Mouse (Mus musculus): Measurements from ENCODE around the gene Uhrf1bp1. TPM values are rescaled to one million over a fixed set of nuclear protein-coding genes. Genes with fewer than 3 reads are reported as not detected.

Uhrf1bp1 gene
- total and polyA plus RNA-seq, 3 experiments: 23.1 to 43.6 TPM; not detected in 1

- TF ChIP-seq USF2 (IDR thresholded peaks at IDR 0.05; ENCODE audit: borderline replicate concordance in 1 of 2, insufficient read depth in 1 of 2, low read depth in 1 of 2, low read length in 2 of 2) (no peak), ZNF384 (IDR thresholded peaks at IDR 0.05; ENCODE audit: low read depth, low read length) (no peak; the same call in 1 of the 2 replicates), KAT2A (conservative IDR thresholded peaks at IDR 0.05; ENCODE audit: low read depth, low read length) (peak; percentile 96), MXI1 (IDR thresholded peaks at IDR 0.05; ENCODE audit: low read depth, low read length) (peak; percentile 95), GABPA (IDR thresholded peaks at IDR 0.05; ENCODE audit: low read depth, low read length) (peak; percentile 72; the same call in 1 of the 2 replicates), RAD21 (IDR thresholded peaks at IDR 0.05; ENCODE audit: low read depth, low read length) (no peak), TBP (IDR thresholded peaks at IDR 0.05; ENCODE audit: low read depth, low read length) (peak; percentile 70), NELFE (IDR thresholded peaks at IDR 0.05; ENCODE audit: low read depth, low read length) (peak; percentile 92), MEF2A (IDR thresholded peaks at IDR 0.05; ENCODE audit: extremely low read depth, insufficient replicate concordance, low read depth, low read length, poor library complexity, severe bottlenecking) (no peak), CHD1 (IDR thresholded peaks at IDR 0.05; ENCODE audit: low read depth, low read length) (no peak), ETS1 (IDR thresholded peaks at IDR 0.05; ENCODE audit: low read depth, low read length) (peak; percentile 93), MAZ (IDR thresholded peaks at IDR 0.05; ENCODE audit: low read depth, low read length) (peak; percentile 92), CTCF (IDR thresholded peaks at IDR 0.05 in 2 of 3, conservative IDR thresholded peaks at IDR 0.05 in 1 of 3; ENCODE audit: control insufficient read depth in 1 of 3, insufficient read depth in 1 of 3, low read depth in 2 of 3, low read length in 3 of 3, poor library complexity in 1 of 3, severe bottlenecking in 1 of 3) (no peak)
These were observed 16.6 kb upstream of the Uhrf1bp1 start (continued) for GRCm38 (mm10) chr17:27839469-27840252.

- 0 out of 2 replicates have a peak, but pooled peaks cover 2% of the 10 kb centered on the region for H3K79me2 ChIP-seq (ENCODE audit: control insufficient read depth, insufficient read depth, low read length, poor library complexity)
- DNase-seq (ENCODE audit: low read depth, low spot score): no peak
- peaks cover 0 to 26% of the 10 kb centered on the region in 2 experiments; a peak in 3 of 4 replicates for H3K36me3 ChIP-seq (ENCODE audit: control insufficient read depth in 1 of 2, insufficient read depth in 2 of 2, low read length in 2 of 2)
- TF ChIP-seq MYC (IDR thresholded peaks at IDR 0.05; ENCODE audit: low read depth, low read length): no peak
- no peak for TF ChIP-seq TBP (IDR thresholded peaks at IDR 0.05; ENCODE audit: low read depth, low read length)
- no peak for TF ChIP-seq ZC3H11A (IDR thresholded peaks at IDR 0.05; ENCODE audit: low read depth, low read length)
- no peak for TF ChIP-seq NELFE (IDR thresholded peaks at IDR 0.05; ENCODE audit: low read depth, low read length)
- no peak for TF ChIP-seq MEF2A (IDR thresholded peaks at IDR 0.05; ENCODE audit: extremely low read depth, insufficient replicate concordance, low read depth, low read length, poor library complexity, severe bottlenecking)
- TF ChIP-seq ZKSCAN1 (IDR thresholded peaks at IDR 0.05; ENCODE audit: low read depth, low read length): no peak
- no peak for TF ChIP-seq POLR2A (IDR thresholded peaks at IDR 0.05; ENCODE audit: control insufficient read depth in 1 of 2, insufficient read depth in 1 of 2, low read depth in 1 of 2, low read length in 2 of 2, poor library complexity in 1 of 2)
- no peak for TF ChIP-seq JUND (IDR thresholded peaks at IDR 0.05; ENCODE audit: low read depth, low read length)
- TF ChIP-seq TAL1 (IDR thresholded peaks at IDR 0.05; ENCODE audit: low read length): no peak
- TF ChIP-seq HCFC1 (IDR thresholded peaks at IDR 0.05; ENCODE audit: low read depth, low read length): no peak
- no peak for TF ChIP-seq E2F4 (IDR thresholded peaks at IDR 0.05; ENCODE audit: borderline replicate concordance, low read depth, low read length)
- TF ChIP-seq MAFK (IDR thresholded peaks at IDR 0.05; ENCODE audit: borderline replicate concordance, low read depth, low read length): no peak
- no peak for TF ChIP-seq UBTF (IDR thresholded peaks at IDR 0.05; ENCODE audit: borderline replicate concordance, insufficient read depth, low read depth, low read length)
- no peaks in the 10 kb centered on the region for H3K9me3 ChIP-seq (replicated peaks; ENCODE audit: insufficient read depth, low read length)
- H3K4me1 ChIP-seq (ENCODE audit: control insufficient read depth in 1 of 2, insufficient read depth in 2 of 2, low read length in 2 of 2): no peaks in the 10 kb centered on the region
- H3K27ac ChIP-seq (ENCODE audit: control insufficient read depth, low read depth, low read length): no peak overlapping the region
- no peak overlapping the region for H3K9ac ChIP-seq (ENCODE audit: control insufficient read depth, low read depth, low read length, poor library complexity, severe bottlenecking)
- H3K4me3 ChIP-seq (ENCODE audit: control insufficient read depth in 1 of 2, insufficient read depth in 1 of 2, low read depth in 2 of 2, low read length in 2 of 2): no peak overlapping the region
- no peaks in the 10 kb centered on the region for H3K27me3 ChIP-seq (ENCODE audit: control insufficient read depth in 1 of 2, insufficient read depth in 2 of 2, low read length in 2 of 2)
These were observed 7.9 kb upstream of the Uhrf1bp1 start for GRCm38 (mm10) chr17:27848351-27848750.

Data from MEL (cell line).